Mouse (Mus musculus): ENCODE results near the gene Aes.

Aes gene

DNA sequence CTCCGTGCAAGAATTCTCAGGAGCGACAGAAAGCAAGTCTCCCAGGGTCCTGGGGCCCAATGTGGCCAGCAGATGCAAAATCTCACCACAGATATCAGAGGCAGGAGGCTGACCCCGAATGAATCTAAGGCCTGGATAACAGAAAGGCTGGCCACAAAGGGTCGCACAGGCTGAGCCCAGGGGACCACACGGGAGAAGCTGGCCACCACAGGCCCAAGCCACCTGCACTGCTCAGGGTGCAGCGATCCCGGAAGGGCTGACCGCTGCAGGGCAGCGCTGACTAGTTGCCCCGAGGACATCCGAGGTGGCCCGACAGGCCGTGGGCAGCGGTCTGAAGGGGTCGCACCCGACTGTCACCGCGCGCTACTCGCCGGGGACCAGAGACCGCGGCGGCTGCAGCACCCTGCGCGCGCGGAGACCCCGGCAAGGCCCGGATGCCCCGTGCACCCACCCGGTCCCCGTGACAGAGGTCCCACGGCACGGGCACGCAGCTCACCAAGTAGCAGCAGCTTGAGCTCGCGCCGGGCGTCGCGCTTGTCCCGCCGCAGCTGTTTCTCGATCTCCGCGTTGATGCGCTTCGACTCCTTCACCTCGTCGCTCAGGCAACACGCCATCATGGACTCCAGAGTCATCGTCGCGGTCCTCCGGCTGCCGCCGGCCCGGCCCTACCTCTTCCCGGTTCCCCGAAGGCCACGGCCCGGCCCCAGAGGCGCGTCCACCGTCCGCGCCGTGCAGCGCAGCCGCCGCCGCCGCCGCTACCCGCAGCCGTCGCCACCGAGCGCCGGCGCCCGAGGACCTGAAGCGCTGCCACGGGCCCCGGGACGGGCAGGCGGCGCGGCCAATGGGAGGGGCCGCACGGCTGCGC, 14.8 kb upstream of the Aes start:
- DNase-seq (ENCODE audit: low spot score): no peak

DNA sequence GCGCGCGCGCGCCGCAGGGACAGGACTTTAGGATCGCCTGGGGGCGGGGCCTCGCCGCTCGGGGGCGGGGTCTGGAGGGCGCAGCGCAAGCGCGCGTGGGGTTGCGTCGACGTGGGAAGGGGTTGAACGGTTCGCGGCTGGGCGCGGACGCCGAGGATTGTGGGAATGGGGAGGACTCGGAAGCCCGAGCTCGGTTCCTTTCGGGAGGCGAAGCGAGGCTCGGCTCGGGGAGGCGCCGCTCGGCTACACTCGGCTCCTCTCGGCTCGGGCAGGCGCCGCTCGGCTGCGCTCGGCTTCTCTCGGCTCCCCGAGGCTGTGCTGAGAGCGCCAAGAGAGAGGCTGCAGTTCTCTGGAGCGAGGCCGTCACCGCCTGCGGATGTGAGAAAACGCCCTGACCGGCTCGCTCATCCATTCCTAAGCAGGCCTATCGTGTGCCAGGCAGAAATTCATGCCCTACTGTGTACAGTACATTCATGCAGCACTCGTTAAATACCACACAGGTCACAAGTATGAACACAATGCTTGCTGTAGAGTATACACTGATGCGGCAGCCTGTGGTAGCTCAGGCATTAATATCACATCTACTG, 14.0 kb upstream of the Aes start, which contains the start of gene Gna11:
TSS of gene Gna11 (minus strand) at position 30 of the 587 bp plus-strand sequence.
- DNase-seq (ENCODE audit: low spot score): peak; percentile 99

DNA sequence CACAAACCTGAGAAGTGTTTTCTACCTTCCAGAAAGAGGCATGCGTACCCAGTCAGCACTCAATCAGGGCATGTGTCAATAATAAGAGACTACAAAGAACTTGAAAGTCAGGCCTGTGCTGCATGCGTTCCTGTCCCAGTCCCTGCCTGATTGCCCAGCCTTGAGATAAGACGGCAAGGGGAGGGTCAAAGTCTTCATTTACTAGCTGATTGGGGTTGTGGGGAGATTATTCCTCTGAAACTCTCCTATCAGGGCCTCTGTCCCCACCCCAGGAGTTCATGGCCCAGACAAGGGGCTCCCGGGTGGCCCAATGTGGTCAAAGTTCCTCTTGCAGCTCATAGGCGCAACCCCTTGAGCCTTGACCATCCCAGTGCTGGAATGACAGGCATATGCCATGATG, 13.0 kb upstream of the Aes start:
- no peak for DNase-seq (ENCODE audit: low spot score)

DNA sequence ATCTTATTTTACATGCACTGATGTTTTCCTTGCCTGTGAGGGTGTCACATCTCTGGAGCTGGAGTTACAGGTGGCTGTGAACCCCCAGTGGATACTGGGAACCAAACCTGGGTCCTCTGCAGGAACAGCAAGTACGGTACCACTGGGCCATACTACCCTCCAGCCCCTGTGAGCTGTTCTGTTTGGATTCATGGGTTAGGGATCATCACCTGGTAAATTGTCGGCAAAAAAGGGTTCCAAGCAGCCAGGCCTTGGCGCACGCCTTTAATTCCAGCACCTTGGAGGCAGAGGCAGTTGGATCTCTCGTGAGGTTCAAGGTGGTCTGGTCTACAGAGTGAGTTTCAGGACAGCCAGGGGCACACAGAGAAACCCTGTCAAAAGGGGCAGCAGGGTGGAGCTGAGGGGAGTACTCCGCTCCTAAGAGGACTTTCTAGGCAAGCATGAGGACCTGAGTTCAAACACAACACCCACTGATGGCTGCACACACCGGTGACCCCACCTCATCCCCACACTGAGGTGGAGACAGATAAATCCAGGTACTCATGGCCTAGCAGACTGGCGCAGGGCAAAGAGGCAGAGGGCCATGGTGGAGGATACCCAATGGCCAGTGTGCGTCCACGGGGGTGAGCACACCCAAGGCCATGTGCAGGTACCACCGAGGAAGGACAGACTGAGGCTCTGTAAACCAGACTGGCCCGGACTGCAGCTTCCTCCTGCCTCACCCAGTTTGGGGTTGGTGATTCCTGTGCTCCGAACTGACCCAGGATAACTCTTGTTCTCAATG, 12.3 kb upstream of the Aes start:
- DNase-seq (ENCODE audit: low spot score): no peak

DNA sequence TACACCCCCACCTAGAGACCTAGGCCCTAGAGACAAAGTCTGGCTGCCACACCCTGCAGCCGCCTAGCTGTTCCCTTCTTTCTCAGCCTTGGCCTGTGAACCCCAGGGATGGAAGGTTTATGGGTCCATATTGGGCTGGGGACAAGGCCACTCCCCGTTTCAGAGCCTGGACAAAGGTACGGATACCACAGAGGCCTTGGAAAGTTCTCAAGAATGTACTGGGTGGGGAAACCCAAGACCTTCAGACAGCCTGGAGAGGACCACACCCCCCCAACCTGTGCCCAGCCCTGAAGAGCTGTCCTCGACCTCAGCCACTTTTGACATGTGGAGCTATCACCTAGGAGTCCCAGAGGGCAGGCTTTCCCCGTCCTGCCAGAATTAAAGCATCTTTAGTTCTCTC, 10.3 kb upstream of the Aes start:
- no peak for DNase-seq (ENCODE audit: low spot score)

DNA sequence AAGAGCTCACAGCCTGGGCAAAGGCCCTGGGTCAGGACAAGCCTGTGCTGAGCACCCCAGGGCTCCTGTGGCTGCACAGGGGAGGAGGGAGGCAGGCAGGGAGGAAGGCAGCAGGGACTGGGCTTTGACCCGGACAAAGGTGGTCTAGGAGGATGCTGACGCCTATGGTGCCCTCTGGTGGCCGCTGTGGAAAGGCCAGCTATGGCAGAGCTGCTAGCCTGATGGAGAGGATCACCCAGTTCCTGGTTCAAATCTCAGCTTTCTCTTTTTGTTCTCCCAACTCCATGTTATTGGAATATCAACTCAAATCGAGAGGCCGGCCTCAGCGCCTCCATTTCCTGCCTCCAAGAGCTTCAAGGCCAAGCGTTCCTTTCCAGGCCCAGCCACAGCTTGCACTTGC, 9.0 kb upstream of the Aes start:
- DNase-seq (ENCODE audit: low spot score): peak; percentile 69

DNA sequence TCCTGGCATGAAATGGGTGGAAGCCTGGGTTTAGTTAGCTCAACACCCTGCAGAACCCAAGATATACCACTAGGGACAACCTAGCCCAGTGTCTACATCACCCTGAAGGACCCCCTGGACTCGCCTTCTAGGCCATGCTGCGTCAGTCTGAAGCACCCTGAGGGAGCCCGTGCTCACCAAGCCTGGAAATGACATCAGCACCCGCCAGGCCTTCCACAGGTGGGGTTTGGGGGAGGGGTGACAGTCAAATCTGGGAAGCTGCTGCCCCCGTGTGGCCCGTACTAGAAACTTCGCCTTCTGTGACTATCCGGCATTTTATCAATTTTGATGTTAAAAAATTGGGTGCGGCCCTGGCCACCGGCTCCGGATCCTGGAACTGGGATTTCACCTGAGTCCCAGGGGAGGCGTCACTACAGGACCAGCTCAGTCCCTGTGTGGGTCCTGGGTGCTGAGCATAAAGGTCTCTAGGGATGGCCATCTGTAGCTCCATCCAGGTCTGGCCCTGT, 7.6 kb upstream of the Aes start:
- DNase-seq (ENCODE audit: low spot score): peak; percentile 71

DNA sequence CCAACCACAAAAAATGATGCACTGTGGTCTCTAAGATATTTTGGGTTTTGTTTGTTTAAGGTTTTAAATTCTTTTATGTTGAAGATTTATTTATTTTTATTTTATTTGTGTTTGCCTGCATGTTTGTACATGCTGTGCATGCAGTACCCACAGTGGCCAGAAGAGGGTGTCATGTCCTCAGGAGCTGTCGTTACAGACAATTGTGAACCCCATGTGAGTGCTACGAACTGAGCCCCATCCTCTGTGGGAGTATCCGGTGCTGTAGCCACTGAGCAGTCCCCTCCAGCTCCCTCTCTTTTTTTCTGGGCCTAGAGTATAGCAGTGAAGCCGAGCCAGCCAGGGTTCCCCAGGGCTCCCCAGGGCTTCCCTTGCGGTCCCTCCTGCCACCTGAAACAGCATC, 6.1 kb upstream of the Aes start:
- no peak for DNase-seq (ENCODE audit: low spot score)

DNA sequence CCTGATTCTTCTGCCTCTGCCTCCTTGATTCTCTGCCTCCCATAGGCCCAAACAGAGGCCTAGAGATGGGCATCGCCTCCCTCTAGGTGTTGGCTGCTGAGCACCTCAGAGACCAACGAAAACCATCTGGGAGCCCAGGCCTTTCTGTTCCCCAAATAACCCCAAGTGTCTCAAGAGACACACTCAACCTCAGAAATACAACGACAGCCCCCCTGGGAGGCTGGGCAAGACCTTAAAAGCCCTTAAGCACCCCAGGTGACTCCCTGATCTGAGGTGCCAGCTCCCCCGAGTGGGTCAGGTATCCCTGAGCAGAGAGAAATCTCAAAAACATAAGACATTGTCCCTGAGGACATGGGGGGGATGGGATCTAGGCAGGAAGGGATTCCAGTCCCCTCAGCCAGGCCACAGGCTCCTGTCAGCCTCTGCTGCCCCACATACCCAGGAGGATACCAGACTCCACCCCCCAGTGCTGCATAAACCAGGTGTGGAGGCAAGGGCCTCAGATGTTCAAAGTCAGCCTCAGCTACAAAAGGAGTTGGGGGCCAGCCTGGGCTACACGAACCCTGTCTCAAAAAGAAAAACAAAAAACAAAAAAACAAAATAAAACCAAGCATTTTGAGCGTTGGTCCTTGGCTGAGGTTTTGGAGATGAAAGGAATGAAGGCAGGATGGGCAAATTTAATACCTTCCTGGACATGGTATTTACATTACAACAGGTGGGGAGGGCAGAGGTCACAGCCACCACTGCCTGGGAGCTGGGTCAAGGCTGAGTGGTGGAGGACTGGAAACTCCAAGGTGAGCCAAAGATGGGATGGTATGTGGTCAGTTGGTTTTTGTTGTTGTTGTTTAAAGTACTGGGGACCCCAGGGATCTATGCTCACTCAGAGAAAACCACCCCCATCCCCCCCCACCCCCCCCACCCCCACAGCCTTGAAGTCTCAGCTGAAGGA, 5.2 kb upstream of the Aes start:
- no peak for DNase-seq (ENCODE audit: low spot score)

DNA sequence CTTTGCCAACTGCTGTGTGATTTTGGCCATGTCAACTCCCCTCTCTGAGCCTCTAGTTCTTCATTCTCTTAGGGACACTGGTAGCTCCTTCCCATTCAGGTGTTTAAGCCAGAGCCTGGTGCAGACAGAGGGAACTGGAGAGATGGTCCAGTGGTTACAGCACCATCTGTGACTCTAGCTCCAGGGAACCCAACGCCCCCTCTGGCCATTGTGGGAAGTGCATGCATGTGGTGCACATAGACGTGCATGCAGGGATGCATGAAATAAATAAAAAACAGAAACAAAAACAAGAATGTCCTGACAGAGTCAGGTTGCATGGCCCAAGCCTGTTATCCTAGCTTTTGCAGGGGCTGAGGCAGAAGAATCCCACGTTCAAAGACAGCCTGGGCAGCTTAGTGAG, 3.0 kb upstream of the Aes start:
- no peak for DNase-seq (ENCODE audit: low spot score)

DNA sequence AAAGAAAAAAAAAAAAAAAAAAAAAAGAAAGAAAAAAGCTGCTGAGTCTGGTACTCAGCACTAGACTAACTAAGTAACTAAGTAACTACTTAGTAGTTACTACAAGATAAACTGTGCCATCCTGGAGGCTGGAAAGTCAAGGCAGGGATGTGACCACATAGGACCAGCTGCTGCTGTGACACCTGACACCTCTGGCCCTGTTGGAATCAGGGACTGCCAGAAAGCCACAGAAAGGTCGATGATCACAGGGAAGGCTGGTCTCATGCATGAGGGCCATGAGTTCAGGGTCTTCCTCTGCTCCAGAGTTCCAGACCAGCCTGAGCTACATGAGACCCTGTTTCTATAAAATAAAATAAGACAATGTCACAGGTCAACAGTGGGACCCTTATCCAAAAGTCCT, 1.8 kb upstream of the Aes start:
- no peak for DNase-seq (ENCODE audit: low spot score)

DNA sequence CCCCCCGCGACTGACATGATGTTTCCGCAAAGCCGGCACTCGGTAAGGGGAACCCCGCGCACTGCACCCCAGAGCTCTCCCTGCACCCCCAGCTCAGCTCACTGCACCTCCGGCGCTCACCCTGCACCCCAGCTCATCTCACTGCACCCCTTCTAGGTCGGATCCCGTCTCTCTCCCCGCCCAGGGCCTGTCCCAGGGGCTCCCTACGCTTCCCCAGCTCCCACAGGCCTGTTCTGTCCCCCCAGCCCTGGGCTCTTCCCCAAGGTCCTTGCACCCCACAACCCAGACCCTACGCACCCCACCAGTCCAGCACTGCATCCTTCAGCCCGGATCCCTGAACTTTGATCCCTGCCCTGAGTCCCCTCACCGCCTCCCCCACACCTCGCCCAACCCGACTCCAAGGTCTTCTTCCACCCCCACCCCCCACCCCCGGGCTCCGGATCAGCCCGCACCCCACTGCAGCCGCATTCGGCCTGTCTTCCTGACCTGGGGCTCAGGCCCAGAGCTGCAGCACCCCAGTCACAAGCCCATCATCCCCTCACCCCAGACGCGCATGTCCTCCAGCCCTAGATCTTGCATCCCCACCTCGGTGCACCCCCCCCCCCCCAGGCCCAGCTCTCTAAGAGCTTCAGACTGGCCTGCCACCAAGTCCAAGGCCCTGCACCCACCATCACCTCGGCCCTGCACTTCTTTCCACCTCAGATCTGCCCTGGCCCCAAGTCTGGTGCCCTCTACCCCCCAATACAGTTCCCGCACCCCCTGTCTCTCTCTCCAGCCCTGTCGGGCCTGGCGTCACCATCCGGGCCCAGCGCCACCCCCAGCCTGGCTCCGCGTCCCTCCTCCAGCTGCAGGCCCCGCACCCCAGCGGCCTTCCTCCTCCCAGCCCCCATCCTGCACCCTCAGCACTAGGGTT, 595 bp downstream of the Aes start:
- no peak for DNase-seq (ENCODE audit: low spot score)

DNA sequence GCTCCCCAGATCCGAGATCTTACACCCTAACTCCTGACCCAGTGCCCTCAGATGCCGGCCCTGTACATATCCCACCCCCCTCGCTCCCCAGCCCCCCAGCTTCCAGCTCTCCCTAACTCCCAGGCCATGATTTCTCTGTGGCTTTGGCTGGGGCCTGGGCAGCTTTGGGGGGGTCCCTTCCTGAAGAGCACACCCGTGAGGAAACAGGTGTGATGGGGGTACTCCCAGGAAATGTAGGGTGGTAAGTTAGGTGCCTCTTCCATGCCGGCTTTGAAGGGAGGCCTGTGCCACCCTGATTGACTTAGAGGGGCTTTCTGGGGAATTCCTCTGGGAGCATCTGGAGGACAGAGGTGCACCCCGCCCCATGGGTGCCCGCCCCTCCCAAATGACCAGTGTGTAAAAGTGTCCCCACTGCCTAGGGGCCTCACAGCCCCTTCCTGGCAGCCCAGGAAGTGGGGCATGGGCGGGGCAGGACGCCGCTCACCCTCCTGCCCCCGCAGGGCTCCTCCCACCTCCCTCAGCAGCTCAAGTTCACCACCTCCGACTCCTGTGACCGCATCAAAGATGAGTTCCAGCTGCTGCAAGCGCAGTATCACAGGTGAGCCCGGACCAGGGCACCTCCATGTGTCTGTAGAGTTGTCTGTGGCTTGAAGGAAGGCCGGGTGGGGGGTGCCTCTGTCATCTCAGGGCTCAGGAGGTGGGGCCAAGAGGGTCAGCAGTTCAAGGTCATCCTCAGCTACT, 1.6 kb downstream of the Aes start:
- peak; percentile 49 for DNase-seq (ENCODE audit: low spot score)

DNA sequence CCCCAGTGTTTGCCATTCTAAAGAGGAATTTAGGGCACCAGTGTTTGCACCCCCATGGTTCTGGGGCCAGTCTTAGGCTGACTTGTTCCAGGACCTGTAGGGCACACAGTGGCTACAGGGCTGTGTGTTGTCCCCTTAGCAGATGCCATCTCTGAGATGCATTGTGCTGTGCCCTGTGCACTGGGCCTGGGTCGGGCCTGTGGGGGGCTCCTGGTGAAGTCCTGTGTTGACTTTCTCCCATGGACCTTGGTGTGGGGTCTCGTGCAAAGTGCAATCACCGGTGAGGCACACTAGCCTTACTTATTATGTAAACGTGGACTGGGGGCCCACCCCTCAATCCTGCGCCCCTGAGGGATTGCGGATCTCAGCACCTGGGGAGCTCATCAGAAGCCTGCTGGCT, 3.1 kb downstream of the Aes start:
- no peak for DNase-seq (ENCODE audit: low spot score)

DNA sequence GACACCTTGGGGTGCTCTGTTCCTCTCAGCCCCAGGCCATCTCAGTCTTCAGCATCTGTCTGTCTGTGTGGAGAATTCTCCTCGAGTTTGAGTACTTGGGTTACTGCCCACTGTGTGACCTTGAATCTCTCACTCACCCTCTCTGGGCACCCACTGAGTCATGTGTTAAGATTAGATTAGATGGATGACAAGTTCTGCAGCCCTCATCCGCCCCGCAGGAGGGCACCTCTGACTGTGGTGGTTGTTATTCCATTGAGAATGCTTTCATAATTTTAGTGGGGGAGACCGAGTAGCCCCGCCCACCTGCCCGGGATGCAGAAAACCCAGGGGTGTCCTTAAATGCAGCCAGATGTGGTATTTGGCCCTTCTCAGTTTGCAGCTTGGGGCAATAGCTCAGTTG, 4.2 kb downstream of the Aes start:
- no peak for DNase-seq (ENCODE audit: low spot score)

DNA sequence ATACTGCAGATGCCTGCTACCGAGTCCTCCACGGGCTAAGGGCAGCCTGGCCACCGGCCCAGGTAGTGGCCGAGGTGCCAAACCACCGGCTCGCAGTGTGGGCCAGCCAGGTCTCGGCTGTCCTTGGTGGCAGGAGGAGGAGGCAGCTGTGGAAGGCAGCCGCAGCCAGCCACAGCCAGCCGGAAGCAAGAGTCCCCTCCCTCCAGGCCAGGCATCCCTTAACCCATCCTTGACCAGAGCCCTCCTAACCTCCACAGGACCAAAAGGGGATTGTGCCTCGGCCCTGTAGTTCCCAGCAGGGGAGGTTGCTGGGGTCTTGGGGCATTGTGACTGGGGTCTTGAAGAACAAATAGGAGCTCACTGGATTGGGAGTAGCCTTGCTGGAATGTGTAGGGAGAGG, 4.9 kb downstream of the Aes start:
- DNase-seq (ENCODE audit: low spot score): no peak

DNA sequence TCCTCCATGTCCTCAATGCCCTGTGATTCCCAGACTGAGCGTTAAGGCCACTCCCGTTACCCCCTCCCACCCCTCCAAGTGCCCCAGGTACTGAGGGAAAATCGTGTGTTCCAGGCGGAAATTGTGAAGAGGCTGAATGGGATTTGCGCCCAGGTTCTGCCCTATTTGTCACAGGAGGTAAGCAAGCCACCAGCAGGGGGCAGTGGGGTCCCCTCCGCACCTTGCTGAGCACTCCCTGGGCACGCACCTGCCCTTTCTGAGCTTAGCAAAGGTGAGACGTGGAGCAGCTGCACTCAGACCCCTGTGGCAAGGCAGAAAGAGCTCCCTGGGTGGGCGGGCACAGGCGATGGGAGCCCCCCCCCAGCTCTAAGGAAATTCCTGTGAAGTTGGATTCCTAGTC, 5.4 kb downstream of the Aes start:
- no peak for DNase-seq (ENCODE audit: low spot score)

DNA sequence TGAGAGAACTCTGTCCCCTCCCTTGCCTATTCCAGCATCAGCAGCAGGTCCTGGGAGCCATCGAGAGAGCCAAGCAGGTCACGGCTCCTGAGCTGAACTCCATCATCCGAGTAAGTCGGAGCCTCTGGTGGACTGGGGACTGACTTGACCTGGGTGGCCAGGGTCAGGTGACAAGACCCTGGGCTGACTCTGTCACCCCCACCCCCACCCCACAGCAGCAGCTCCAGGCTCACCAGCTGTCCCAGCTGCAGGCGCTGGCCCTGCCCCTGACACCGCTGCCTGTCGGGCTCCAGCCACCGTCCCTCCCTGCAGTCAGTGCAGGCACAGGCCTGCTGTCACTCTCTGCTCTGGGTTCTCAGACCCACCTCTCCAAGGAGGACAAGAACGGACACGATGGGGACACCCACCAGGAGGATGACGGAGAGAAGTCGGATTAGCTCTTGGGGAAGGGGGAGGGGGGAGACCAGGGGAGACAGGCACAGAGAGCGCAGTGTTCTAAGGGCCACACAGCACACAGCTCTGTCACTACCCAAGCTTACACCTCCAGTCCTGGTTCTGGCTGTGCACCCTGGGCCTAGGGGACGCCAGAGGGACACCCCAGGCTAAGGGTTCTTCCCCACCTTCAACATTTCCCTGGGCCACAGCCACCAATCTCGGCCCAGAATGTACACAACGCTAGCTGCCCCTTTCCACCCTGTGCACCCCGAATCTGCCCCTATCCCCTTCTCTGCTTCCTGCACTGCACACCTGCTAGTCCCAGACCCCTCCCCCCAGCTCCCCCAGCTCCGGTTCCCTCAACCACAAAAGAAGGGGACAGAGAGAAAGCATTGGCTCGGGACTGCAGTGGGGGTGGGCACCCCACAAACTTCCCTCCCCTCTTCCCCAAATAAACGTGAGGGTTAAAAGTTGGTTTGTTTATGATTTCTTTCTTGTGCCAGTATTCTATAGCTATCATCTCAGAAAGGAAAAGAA, 6.3 kb downstream of the Aes start:
- DNase-seq (ENCODE audit: low spot score): no peak
